Comparison of ENCODE assay signal across 8 mouse cellular contexts in genomic region chr6:125081394-125081793, GRCm38 (mm10). TPM values are rescaled to one million over a fixed set of nuclear protein-coding genes. Genes with fewer than 3 reads are reported as not detected.
A peak's percentile ranks its signal among the peaks of the same experiment; 100 is the strongest.
DNase-seq lines count a peak whose midpoint lies in the region; ATAC-seq and TF ChIP-seq lines count a peak whose summit lies in the region.

No protein-coding gene starts in this region.

- H3K27me3 ChIP-seq in kidney, postnatal 0 days (ENCODE audit: insufficient read depth, low read length): no peaks in the 10 kb centered on the region
- no peaks in the 10 kb centered on the region for H3K27me3 ChIP-seq in intestine, embryonic 15.5 days (replicated peaks)
- no peaks in the 10 kb centered on the region for H3K27me3 ChIP-seq in neural tube, embryonic 12.5 days (replicated peaks)

- H3K4me2 ChIP-seq in kidney, postnatal 0 days (ENCODE audit: low read length): peak overlapping the region; percentile 72
- H3K4me2 ChIP-seq in intestine, embryonic 15.5 days (replicated peaks): peak overlapping the region; percentile 80
- H3K4me2 ChIP-seq in neural tube, embryonic 12.5 days (replicated peaks): peak overlapping the region; percentile 67

- H3K9ac ChIP-seq in kidney, postnatal 0 days (ENCODE audit: low read depth, low read length): peak overlapping the region; percentile 41; the same call in 1 of the 2 replicates
- H3K9ac ChIP-seq in intestine, embryonic 15.5 days: peak overlapping the region; percentile 61
- H3K9ac ChIP-seq in neural tube, embryonic 12.5 days: peak overlapping the region; percentile 65

- 24% methylated on average over 25 of the region's 25 CpGs for WGBS in kidney, postnatal 0 days
- WGBS in intestine, embryonic 15.5 days: 25% methylated on average over 25 of the region's 25 CpGs
- 28% methylated on average over 25 of the region's 25 CpGs for WGBS in neural tube, embryonic 12.5 days

- no peak overlapping the region; the same call in 1 of the 2 replicates for H3K27ac ChIP-seq in kidney, postnatal 0 days
- H3K27ac ChIP-seq in embryonic fibroblast, embryonic 13.5 days (ENCODE audit: insufficient read depth, low read length): no peak overlapping the region
- peak overlapping the region; percentile 56 for H3K27ac ChIP-seq in intestine, embryonic 15.5 days
- H3K27ac ChIP-seq in neural tube, embryonic 12.5 days: peak overlapping the region; percentile 80; the same call in 1 of the 2 replicates

- DNase-seq in kidney, postnatal 0 days (ENCODE audit: low spot score): no peak
- no peak for DNase-seq in kidney, adult 11 months
- no peak for DNase-seq in adrenal gland, adult 18-20 months (ENCODE audit: low spot score in 2 of 2)
- DNase-seq in right cerebral cortex, adult 18-20 months: no peak

- TF ChIP-seq CTCF in kidney, postnatal 0 days (IDR thresholded peaks at IDR 0.05; ENCODE audit: low read depth): no peak
- TF ChIP-seq CTCF in embryonic fibroblast, embryonic 13.5 days (IDR thresholded peaks at IDR 0.05; ENCODE audit: borderline replicate concordance, insufficient read depth, low read length): no peak

- H3K4me3 ChIP-seq in kidney, postnatal 0 days (replicated peaks; ENCODE audit: low read depth, low read length): peak overlapping the region; percentile 32
- peak overlapping the region; percentile 7; the same call in 1 of the 2 replicates for H3K4me3 ChIP-seq in embryonic fibroblast, embryonic 13.5 days (ENCODE audit: insufficient read depth, low read length)
- H3K4me3 ChIP-seq in intestine, embryonic 15.5 days (replicated peaks): peak overlapping the region; percentile 43
- peak overlapping the region; percentile 36 for H3K4me3 ChIP-seq in neural tube, embryonic 12.5 days

- H3K36me3 ChIP-seq in kidney, postnatal 0 days (ENCODE audit: insufficient read depth, low read length): no peaks in the 10 kb centered on the region
- H3K36me3 ChIP-seq in intestine, embryonic 15.5 days: no peaks in the 10 kb centered on the region
- no peaks in the 10 kb centered on the region for H3K36me3 ChIP-seq in neural tube, embryonic 12.5 days

- no peak for TF ChIP-seq POLR2A in embryonic fibroblast, embryonic 13.5 days (IDR thresholded peaks at IDR 0.05; ENCODE audit: low read depth, low read length)

- H3K4me1 ChIP-seq in kidney, postnatal 0 days (replicated peaks; ENCODE audit: insufficient read depth, low read length): no peaks in the 10 kb centered on the region
- H3K4me1 ChIP-seq in embryonic fibroblast, embryonic 13.5 days (ENCODE audit: control insufficient read depth, insufficient read depth, low read length): no peaks in the 10 kb centered on the region; the same call in 1 of the 2 replicates
- H3K4me1 ChIP-seq in intestine, embryonic 15.5 days (replicated peaks): peaks cover 20% of the 10 kb centered on the region
- H3K4me1 ChIP-seq in neural tube, embryonic 12.5 days: no peaks in the 10 kb centered on the region

- H3K9me3 ChIP-seq in kidney, postnatal 0 days (replicated peaks; ENCODE audit: low read length): no peaks in the 10 kb centered on the region
- H3K9me3 ChIP-seq in intestine, embryonic 15.5 days: no peaks in the 10 kb centered on the region
- H3K9me3 ChIP-seq in neural tube, embryonic 12.5 days: no peaks in the 10 kb centered on the region

- no peak for ATAC-seq in kidney, postnatal 0 days (replicated peaks; ENCODE audit: low FRiP score, low read depth)
- peak; percentile 31; the same call in 1 of the 2 replicates for ATAC-seq in intestine, embryonic 15.5 days
- peak; percentile 48 for ATAC-seq in neural tube, embryonic 12.5 days (ENCODE audit: low FRiP score, low read depth)
- no peak for ATAC-seq in erythroid progenitor cell, adult 5-6 weeks (replicated peaks; ENCODE audit: low FRiP score, poor library complexity, severe bottlenecking)

RNA-seq across cellular contexts. Expression of gene Lpar5, which starts 13.7 kb away (rescaled TPM):
- 0.29 and 0.30 TPM in 2 replicates for polyA plus RNA-seq in kidney, postnatal 0 days (2015; fragmentation: Nextera tagmentation; extraction: Ambion mirVana)
- polyA plus RNA-seq in embryonic fibroblast, embryonic 13.5 days (2011; ENCODE audit: insufficient read length, low read depth, missing spikeins): not detected in 2 replicates
- 5.8 and 6.1 TPM in 2 replicates for polyA plus RNA-seq in intestine, embryonic 15.5 days (2015; fragmentation: Nextera tagmentation; extraction: Ambion mirVana)
- 0.32 and 0.54 TPM in 2 replicates for polyA plus RNA-seq in neural tube, embryonic 12.5 days (2016; fragmentation: Nextera tagmentation; extraction: Ambion mirVana)
- total RNA-seq in erythroid progenitor cell, adult 5-6 weeks (2015; ENCODE audit: low replicate concordance): 3.6 and 10.9 TPM in 2 replicates
- not detected in 2 replicates for total RNA-seq in erythroid progenitor cell, adult 5-6 weeks (2017; ENCODE audit: low replicate concordance)
- under 1 TPM; 0.40 to 0.93 TPM for total RNA-seq in adrenal gland, adult 18-20 months (2021)

RNA-seq across cellular contexts. Expression of gene Chd4, which starts 14.4 kb away (rescaled TPM):
- polyA plus RNA-seq in kidney, postnatal 0 days (2015; fragmentation: Nextera tagmentation; extraction: Ambion mirVana): 60.7 and 64.2 TPM in 2 replicates
- 156 and 178 TPM in 2 replicates for polyA plus RNA-seq in embryonic fibroblast, embryonic 13.5 days (2011; ENCODE audit: insufficient read length, low read depth, missing spikeins)
- 62.3 and 62.6 TPM in 2 replicates for polyA plus RNA-seq in intestine, embryonic 15.5 days (2015; fragmentation: Nextera tagmentation; extraction: Ambion mirVana)
- polyA plus RNA-seq in neural tube, embryonic 12.5 days (2016; fragmentation: Nextera tagmentation; extraction: Ambion mirVana): 115 and 121 TPM in 2 replicates
- total RNA-seq in erythroid progenitor cell, adult 5-6 weeks (2015; ENCODE audit: low replicate concordance): 49.0 and 64.2 TPM in 2 replicates
- 176 and 220 TPM in 2 replicates for total RNA-seq in erythroid progenitor cell, adult 5-6 weeks (2017; ENCODE audit: low replicate concordance)
- 100 to 1,000 TPM; 150 to 190 TPM for total RNA-seq in adrenal gland, adult 18-20 months (2021)

RNA-seq across cellular contexts. Expression of gene Acrbp, which starts 31.9 kb away (rescaled TPM):
- 4.2 and 4.5 TPM in 2 replicates for polyA plus RNA-seq in kidney, postnatal 0 days (2015; fragmentation: Nextera tagmentation; extraction: Ambion mirVana)
- 2.5 and 5.4 TPM in 2 replicates for polyA plus RNA-seq in embryonic fibroblast, embryonic 13.5 days (2011; ENCODE audit: insufficient read length, low read depth, missing spikeins)
- 8.5 and 9.3 TPM in 2 replicates for polyA plus RNA-seq in intestine, embryonic 15.5 days (2015; fragmentation: Nextera tagmentation; extraction: Ambion mirVana)
- 15.1 and 15.3 TPM in 2 replicates for polyA plus RNA-seq in neural tube, embryonic 12.5 days (2016; fragmentation: Nextera tagmentation; extraction: Ambion mirVana)
- total RNA-seq in erythroid progenitor cell, adult 5-6 weeks (2015; ENCODE audit: low replicate concordance): 4.3 and 9.6 TPM in 2 replicates
- 0.68 and 9.4 TPM in 2 replicates for total RNA-seq in erythroid progenitor cell, adult 5-6 weeks (2017; ENCODE audit: low replicate concordance)
- total RNA-seq in adrenal gland, adult 18-20 months (2021): 1 to 10 TPM; 7.8 to 9.6 TPM

RNA-seq across cellular contexts. Expression of gene Ing4, which starts 41.8 kb away (rescaled TPM):
- 118 and 119 TPM in 2 replicates for polyA plus RNA-seq in kidney, postnatal 0 days (2015; fragmentation: Nextera tagmentation; extraction: Ambion mirVana)
- polyA plus RNA-seq in embryonic fibroblast, embryonic 13.5 days (2011; ENCODE audit: insufficient read length, low read depth, missing spikeins): 48.3 and 52.2 TPM in 2 replicates
- polyA plus RNA-seq in intestine, embryonic 15.5 days (2015; fragmentation: Nextera tagmentation; extraction: Ambion mirVana): 96.2 and 103 TPM in 2 replicates
- 151 and 156 TPM in 2 replicates for polyA plus RNA-seq in neural tube, embryonic 12.5 days (2016; fragmentation: Nextera tagmentation; extraction: Ambion mirVana)
- 5.0 and 5.4 TPM in 2 replicates for total RNA-seq in erythroid progenitor cell, adult 5-6 weeks (2015; ENCODE audit: low replicate concordance)
- total RNA-seq in erythroid progenitor cell, adult 5-6 weeks (2017; ENCODE audit: low replicate concordance): 59.6 and 60.0 TPM in 2 replicates
- 10 to 100 TPM; 45.3 to 53.4 TPM for total RNA-seq in adrenal gland, adult 18-20 months (2021)

RNA-seq across cellular contexts. Expression of gene Nop2, which starts 50.3 kb away (rescaled TPM):
- 41.1 and 43.2 TPM in 2 replicates for polyA plus RNA-seq in kidney, postnatal 0 days (2015; fragmentation: Nextera tagmentation; extraction: Ambion mirVana)
- 35.9 and 41.6 TPM in 2 replicates for polyA plus RNA-seq in embryonic fibroblast, embryonic 13.5 days (2011; ENCODE audit: insufficient read length, low read depth, missing spikeins)
- polyA plus RNA-seq in intestine, embryonic 15.5 days (2015; fragmentation: Nextera tagmentation; extraction: Ambion mirVana): 68.1 and 70.3 TPM in 2 replicates
- 53.9 and 56.3 TPM in 2 replicates for polyA plus RNA-seq in neural tube, embryonic 12.5 days (2016; fragmentation: Nextera tagmentation; extraction: Ambion mirVana)
- total RNA-seq in erythroid progenitor cell, adult 5-6 weeks (2015; ENCODE audit: low replicate concordance): 6.7 and 17.3 TPM in 2 replicates
- 5.7 and 8.9 TPM in 2 replicates for total RNA-seq in erythroid progenitor cell, adult 5-6 weeks (2017; ENCODE audit: low replicate concordance)
- total RNA-seq in adrenal gland, adult 18-20 months (2021): 10 to 100 TPM; 51.6 to 61.3 TPM

Comparison
In these comparisons a context has a peak if more than half of its experiments do, and no peak if none do; other contexts are left out.
1. ATAC-seq: peak in intestine, embryonic 15.5 days (single experiment) and neural tube, embryonic 12.5 days (single experiment); none in kidney, postnatal 0 days (single experiment) and erythroid progenitor cell, adult 5-6 weeks (single experiment).
2. H3K27ac ChIP-seq: peak in intestine, embryonic 15.5 days (single experiment) and neural tube, embryonic 12.5 days (single experiment); none in kidney, postnatal 0 days (single experiment) and embryonic fibroblast, embryonic 13.5 days (single experiment).
3. Peak in every context shown above with its lines, with median percentiles within 50 percentile points of each other: H3K4me2 ChIP-seq, H3K4me3 ChIP-seq and H3K9ac ChIP-seq.